Mouse (Mus musculus) stomach, embryonic 14.5 days (tissue): ENCODE data around the gene Tifa. TPM values are rescaled to one million over a fixed set of nuclear protein-coding genes. Genes with fewer than 3 reads are reported as not detected.

Experiments used
- ATAC-seq: fragments of 200-750 bp; cut with Nextera tagmentation; 2 replicates; pipeline ENCODE4 v1.8.0; 2017; ENCODE audit warnings: low read depth, moderate TSS enrichment; ENCODE audit not compliant: insufficient number of reproducible peaks, insufficient read depth, low FRiP score
- H3K27ac ChIP-seq: fragments of 300-500 bp; sonication (generic); 2 replicates; pipeline ENCODE4 v1.5.1; 2014; ENCODE audit warnings: mild to moderate bottlenecking, low read length, moderate library complexity, mixed read lengths
- H3K27me3 ChIP-seq: fragments of 300-500 bp; sonication (generic); 2 replicates; pipeline ENCODE4 v1.6.1; 2014; ENCODE audit warnings: low read length, control low read depth, mixed read lengths; ENCODE audit not compliant: control insufficient read depth, insufficient read depth
- H3K36me3 ChIP-seq: fragments of 300-500 bp; sonication (generic); 2 replicates; pipeline ENCODE4 v1.6.1; 2014; ENCODE audit warnings: mild to moderate bottlenecking, control low read depth, low read length, moderate library complexity, mixed read lengths; ENCODE audit not compliant: control insufficient read depth, insufficient read depth
- H3K4me1 ChIP-seq: fragments of 300-500 bp; sonication (generic); 2 replicates; pipeline ENCODE4 v1.6.1; 2014; ENCODE audit warnings: low read length, control low read depth, mixed read lengths; ENCODE audit not compliant: control insufficient read depth, insufficient read depth
- H3K4me2 ChIP-seq: fragments of 300-500 bp; sonication (generic); replicated peaks from 2 replicates; pipeline ENCODE4 v1.6.1; 2014; ENCODE audit warnings: low read depth, low read length, control low read depth
- H3K4me3 ChIP-seq: fragments of 300-500 bp; sonication (generic); 2 replicates; pipeline ENCODE4 v1.5.1; 2014; ENCODE audit warnings: low read depth, low read length, control low read depth
- H3K9ac ChIP-seq: fragments of 300-500 bp; sonication (generic); replicated peaks from 2 replicates; pipeline ENCODE4 v1.6.1; 2014; ENCODE audit warnings: low read depth, mild to moderate bottlenecking, control low read depth, low read length, moderate library complexity, mixed read lengths
- H3K9me3 ChIP-seq: fragments of 300-500 bp; sonication (generic); 2 replicates; pipeline ENCODE4 v1.6.1; 2016; ENCODE audit warnings: low read depth, low read length, control low read depth; ENCODE audit not compliant: control insufficient read depth
- WGBS: fragments of 180-500 bp; shearing (Covaris S2); extraction: QIAGEN DNeasy Blood & Tissue Kit; methylation state at CpG from one replicate; pipeline ENCODE4 v1.1.7; 2014; 5-methylcytosine and 5-hydroxymethylcytosine counted together
- polyA plus RNA-seq: library from polyadenylated mRNA; unstranded; fragments of >200 nt; fragmentation: Nextera tagmentation; extraction: Ambion mirVana; gene quantifications from 2 replicates; pipeline ENCODE4 v1.2.1, GENCODE M21; 2014

The Tifa gene
- polyA plus RNA-seq, 1 experiment from 2014 or later: 6.1 TPM

DNA sequence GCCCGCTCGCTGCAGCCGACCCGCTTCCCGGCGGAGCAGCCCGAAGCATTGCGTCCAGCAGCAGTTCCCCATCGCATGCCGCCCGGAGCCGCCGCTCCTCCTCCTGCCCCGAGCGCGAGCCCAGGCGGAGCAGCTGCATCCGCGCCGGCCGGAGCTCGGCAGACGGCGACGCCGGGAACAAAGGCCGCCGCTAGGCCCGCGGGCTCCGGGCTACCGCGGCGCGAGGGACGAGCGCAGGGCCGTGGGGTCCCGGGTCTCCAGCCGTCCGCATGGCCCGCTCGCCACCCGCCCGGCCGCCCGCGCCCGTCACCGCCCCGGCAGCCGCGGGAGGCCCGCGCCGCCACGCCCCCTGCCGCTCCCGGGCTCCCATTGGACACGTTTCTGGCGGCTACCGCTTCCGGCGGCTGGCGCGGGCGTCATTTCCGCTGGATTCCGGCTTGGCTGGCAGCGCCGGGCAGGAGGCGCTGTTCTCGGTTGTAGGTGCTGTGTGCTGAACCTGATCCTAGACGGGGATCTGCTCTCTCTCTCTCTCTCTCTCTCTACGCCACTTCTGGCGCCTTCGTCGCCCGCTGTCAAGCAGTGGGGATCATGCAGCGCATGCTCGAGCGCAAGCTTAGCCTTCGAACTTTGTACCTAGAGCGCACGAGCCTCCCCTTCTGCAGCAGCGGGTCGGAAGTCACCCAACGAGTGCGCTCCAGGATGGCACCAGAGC lies 47.7 kb downstream of the Tifa start, which contains the start of gene Ap1ar:
Gene Ap1ar, minus strand, starts transcription at position 370 of the 712 bp plus-strand sequence.
- peak within 1 kb of the TSS; percentile 84 for H3K4me3 ChIP-seq
- peaks cover 14% of the 10 kb centered on the region; the same call in 1 of the 2 replicates for H3K4me1 ChIP-seq
- ATAC-seq: peak; percentile 97
- H3K27me3 ChIP-seq: no peaks in the 10 kb centered on the region
- H3K4me2 ChIP-seq: peak within 1 kb of the TSS; percentile 78
- H3K36me3 ChIP-seq: no peaks in the 10 kb centered on the region
- H3K9ac ChIP-seq: peak within 1 kb of the TSS; percentile 87
- H3K9me3 ChIP-seq: no peaks in the 10 kb centered on the region
- H3K27ac ChIP-seq: peak within 1 kb of the TSS; percentile 92
- WGBS: 0% methylated on average over 69 of the region's 89 CpGs

DNA sequence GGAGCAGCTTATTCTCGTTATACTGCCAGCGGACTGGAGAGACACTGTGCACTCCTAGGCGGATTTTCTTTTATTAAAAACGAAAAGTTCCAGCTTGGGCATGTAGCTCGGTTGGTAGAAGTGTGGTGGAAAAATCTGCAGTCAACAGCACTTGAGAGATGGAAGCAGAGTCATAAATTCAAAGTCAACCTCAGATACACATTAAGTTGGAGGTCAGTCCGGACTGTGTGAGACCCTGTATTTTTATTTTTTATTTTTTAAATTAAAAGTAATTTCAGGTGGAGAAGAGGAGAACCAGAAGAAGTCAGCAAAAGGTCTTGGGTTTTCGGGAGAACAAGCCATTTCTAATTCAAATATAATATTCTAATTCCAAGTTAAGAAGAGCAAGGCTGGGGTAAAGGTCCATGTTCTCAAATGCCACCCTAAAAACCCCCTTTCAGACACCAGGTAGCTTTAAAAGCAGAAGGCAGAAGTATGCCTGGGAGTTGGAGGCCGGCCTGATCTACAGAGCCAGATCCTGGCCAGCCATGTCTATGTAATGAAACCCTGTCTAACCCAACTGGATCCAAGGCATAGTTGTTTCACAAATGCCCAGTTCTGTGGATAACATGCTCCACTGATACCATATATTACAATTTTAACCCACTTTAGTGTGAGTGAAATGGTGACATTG lies 48.5 kb downstream of the Tifa start:
- H3K27me3 ChIP-seq: no peaks in the 10 kb centered on the region
- 32% methylated on average over 8 of the region's 8 CpGs for WGBS
- peaks cover 14% of the 10 kb centered on the region; the same call in 1 of the 2 replicates for H3K4me1 ChIP-seq
- peak overlapping the region; percentile 54 for H3K4me2 ChIP-seq
- H3K4me3 ChIP-seq: peak overlapping the region; percentile 84
- H3K9me3 ChIP-seq: no peaks in the 10 kb centered on the region
- peak overlapping the region; percentile 92 for H3K27ac ChIP-seq
- peak overlapping the region; percentile 87 for H3K9ac ChIP-seq
- ATAC-seq: peak; percentile 11; the same call in 1 of the 2 replicates
- no peaks in the 10 kb centered on the region for H3K36me3 ChIP-seq

DNA sequence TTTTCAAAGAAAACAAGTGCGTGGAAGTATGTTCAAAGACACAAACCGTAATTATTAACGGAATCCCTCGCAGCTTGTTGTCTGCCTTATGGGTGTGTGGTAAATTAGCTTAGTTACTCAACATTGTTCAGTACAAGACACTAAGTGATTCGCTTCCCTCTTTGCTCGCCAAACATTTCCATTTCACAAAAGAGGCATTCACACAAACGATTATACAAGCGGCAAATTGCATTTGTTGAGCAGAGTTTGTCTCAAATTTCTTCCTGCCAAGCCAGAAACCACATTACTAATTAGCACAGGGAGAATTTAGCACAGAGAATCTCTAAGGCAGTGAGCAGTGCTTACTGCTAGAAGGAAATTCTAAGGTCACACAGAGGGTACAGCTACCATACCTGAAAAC lies 52.3 kb downstream of the Tifa start:
- Histone ChIP-seq H3K27me3 (no peaks in the 10 kb centered on the region), H3K27ac (no peak overlapping the region), H3K36me3 (no peaks in the 10 kb centered on the region), H3K9me3 (no peaks in the 10 kb centered on the region), H3K9ac (no peak overlapping the region), H3K4me3 (no peak overlapping the region), H3K4me2 (no peak overlapping the region), H3K4me1 (no peaks in the 10 kb centered on the region)
- no peak for ATAC-seq
- 85% methylated on average over 8 of the region's 8 CpGs for WGBS

DNA sequence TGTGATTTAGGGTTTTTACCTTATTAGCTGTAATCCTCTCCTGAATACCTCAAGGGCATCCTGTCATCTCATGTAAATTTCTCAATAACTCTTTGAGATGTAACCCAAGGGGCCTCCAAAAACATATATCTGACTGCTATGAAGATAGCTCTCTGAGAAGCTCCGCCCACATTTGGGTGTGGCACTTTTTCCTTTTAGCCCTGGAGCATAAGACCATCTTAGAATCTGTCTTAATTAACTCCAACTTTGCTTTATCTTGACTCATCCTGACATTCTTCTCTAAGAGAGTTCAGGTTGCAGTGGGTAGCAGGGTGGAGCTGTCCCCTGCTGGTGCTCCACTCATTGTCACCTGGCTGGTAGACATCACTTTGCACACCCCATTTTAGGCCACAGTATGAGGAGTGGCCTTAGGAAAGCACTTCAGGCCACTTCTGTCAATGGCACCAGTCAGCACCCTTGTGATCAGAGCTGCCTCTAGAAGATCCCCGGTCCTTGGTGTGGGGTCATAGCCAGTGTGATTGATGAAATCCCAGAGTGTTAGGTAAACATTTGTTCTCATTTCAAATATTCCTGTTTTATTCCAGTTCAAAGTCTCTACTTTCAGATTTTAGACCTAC lies 53.8 kb downstream of the Tifa start:
- no peak for ATAC-seq
- WGBS: 57% methylated on average over 2 of the region's 2 CpGs
- no peaks in the 10 kb centered on the region for H3K4me1 ChIP-seq

DNA sequence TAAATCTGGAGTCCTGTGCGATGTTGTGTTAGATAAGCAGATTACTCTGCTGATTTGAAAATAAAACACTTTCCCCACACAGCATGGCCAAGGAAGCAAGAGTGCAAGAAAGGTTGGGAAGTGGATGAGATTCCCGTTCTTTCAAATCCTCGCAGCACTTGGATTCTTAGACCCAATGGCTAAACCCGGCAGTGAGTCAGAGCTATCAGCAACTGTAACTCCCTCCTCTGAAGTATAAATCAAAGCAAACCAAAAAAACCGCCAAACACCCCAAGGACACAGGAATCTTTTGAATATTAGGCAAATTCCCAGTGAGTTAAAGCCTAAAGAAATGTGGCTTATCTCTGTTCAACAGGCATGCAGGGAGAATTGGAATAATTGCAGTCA lies 54.3 kb downstream of the Tifa start:
- no peaks in the 10 kb centered on the region for H3K4me1 ChIP-seq
- ATAC-seq: no peak
- no peaks in the 10 kb centered on the region for H3K9me3 ChIP-seq
- H3K4me2 ChIP-seq: no peak overlapping the region
- no peak overlapping the region for H3K4me3 ChIP-seq
- no peaks in the 10 kb centered on the region for H3K27me3 ChIP-seq
- no peak overlapping the region for H3K9ac ChIP-seq
- 69% methylated on average over 5 of the region's 5 CpGs for WGBS
- H3K36me3 ChIP-seq: no peaks in the 10 kb centered on the region
- no peak overlapping the region for H3K27ac ChIP-seq

More for the DNA sequence above, 53.8 kb downstream of the Tifa start:
- H3K27ac ChIP-seq: no peak overlapping the region
- H3K4me2 ChIP-seq: no peak overlapping the region
- H3K4me3 ChIP-seq: no peak overlapping the region
- H3K36me3 ChIP-seq: no peaks in the 10 kb centered on the region
- H3K27me3 ChIP-seq: no peaks in the 10 kb centered on the region
- H3K9ac ChIP-seq: no peak overlapping the region
- no peaks in the 10 kb centered on the region for H3K9me3 ChIP-seq

DNA sequence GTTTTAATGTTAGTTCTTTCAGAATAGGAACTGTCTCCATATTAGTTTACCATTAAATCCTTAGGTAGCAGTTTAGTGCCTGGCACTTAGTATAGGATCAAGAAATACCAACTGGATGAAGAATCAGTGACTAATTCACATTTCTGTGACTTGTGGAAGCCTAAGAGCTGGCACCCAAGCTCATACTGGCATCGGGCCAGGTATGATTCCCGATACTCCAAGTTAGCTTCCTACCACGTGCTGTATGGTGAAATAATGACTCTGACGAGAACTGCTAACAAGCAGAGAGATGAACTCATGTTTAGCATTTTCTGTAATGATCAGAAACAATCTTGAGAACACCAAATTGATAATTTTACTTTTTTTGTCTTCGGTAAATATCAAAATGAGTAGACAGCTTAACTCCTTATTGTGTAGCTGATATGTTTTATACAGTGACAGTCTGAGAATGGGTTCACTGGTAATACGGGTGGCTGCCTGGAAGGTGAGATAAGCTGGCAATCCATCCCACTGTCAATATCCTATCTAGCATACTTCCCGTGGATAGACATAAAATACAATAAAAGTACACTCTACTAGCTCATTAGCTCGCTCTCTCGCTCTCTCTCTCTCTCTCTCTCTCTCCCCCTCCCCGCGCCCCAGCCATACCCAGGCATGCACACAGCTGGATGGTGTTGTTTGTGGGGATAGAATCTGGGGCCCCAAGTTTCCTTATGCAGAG lies 58.6 kb downstream of the Tifa start:
- WGBS: 71% methylated on average over 11 of the region's 11 CpGs
- no peak overlapping the region for H3K9ac ChIP-seq
- no peak overlapping the region for H3K4me2 ChIP-seq
- 0 out of 2 replicates have a peak, but pooled peaks cover 2% of the 10 kb centered on the region for H3K4me1 ChIP-seq
- no peaks in the 10 kb centered on the region for H3K36me3 ChIP-seq
- no peaks in the 10 kb centered on the region for H3K27me3 ChIP-seq
- H3K9me3 ChIP-seq: no peaks in the 10 kb centered on the region
- no peak overlapping the region for H3K4me3 ChIP-seq
- ATAC-seq: no peak
- no peak overlapping the region for H3K27ac ChIP-seq

DNA sequence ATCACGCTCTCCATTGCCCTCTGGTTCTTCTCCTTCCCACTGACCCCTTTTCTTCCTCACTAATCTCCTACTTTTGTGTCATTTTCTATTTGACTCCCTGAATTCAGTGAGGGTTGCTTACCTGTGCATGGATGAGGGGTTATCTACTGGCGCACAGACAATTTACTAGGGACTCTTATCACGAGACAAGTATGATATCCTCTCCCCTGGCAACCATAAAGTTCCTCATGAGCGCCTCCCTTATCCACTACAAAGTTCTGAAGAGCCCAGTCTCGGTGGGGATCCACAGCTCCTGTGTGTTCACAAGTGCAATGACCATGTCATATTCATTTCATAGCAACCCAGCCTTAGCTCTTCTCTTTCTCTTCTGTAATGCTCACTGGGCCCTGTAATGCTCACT lies 60.3 kb downstream of the Tifa start:
- H3K27me3 ChIP-seq: no peaks in the 10 kb centered on the region
- no peak for ATAC-seq
- H3K4me3 ChIP-seq: no peak overlapping the region
- no peaks in the 10 kb centered on the region for H3K36me3 ChIP-seq
- H3K9ac ChIP-seq: no peak overlapping the region
- H3K27ac ChIP-seq: no peak overlapping the region
- H3K9me3 ChIP-seq: no peaks in the 10 kb centered on the region
- H3K4me1 ChIP-seq: 0 out of 2 replicates have a peak, but pooled peaks cover 2% of the 10 kb centered on the region
- WGBS: 77% methylated on average over 5 of the region's 5 CpGs
- H3K4me2 ChIP-seq: no peak overlapping the region
